Mouse (Mus musculus) gastrocnemius, postnatal 36 days (tissue): ENCODE results near the gene Cdc42ep2. TPM values are rescaled to one million over a fixed set of nuclear protein-coding genes. Genes with fewer than 3 reads are reported as not detected.
A peak's percentile ranks its signal among the peaks of the same experiment; 100 is the strongest.

Source experiments
- DNase-seq, 2 experiments: peaks; one replicate each; pipeline ENCODE4 v3.0.0; 2022
- intact Hi-C: fragments of 180-260 bp; cut with DNase I; formaldehyde crosslinking; loops from one replicate; pipeline ENCODE4 v1.15.1; 2025
- total RNA-seq, 2 experiments: library from RNA; stranded (reverse); gene quantifications; 2 replicates each; pipeline ENCODE4 v1.2.3; 2021

Gene Cdc42ep2
- total RNA-seq, 2 experiments from 2014 or later, result 10.1 to 12.4 TPM

- no peak for DNase-seq
- intact Hi-C loops, result no loop called here
Observed at GRCm38 (mm10) chr19:5944145-5944544, 19.5 kb upstream of the Cdc42ep2 start.

GRCm38 (mm10) chr19:5943404-5943803 lies 18.8 kb upstream of the Cdc42ep2 start:
- intact Hi-C loops, result loop anchor here (2.0 kb wide), 1 partner anchor 19 kb away; the partner anchor contains the start of gene Cdc42ep2
- no peak for DNase-seq

GRCm38 (mm10) chr19:5942581-5942980 lies 18.0 kb upstream of the Cdc42ep2 start:
- intact Hi-C loops, result loop anchor here (2.0 kb wide), 1 partner anchor 18 kb away; the partner anchor contains the start of gene Cdc42ep2
- DNase-seq, result no peak

GRCm38 (mm10) chr19:5940656-5941055 lies 16.0 kb upstream of the Cdc42ep2 start:
- intact Hi-C loops, result no loop called here

GRCm38 (mm10) chr19:5940173-5940572 lies 15.6 kb upstream of the Cdc42ep2 start:
- intact Hi-C loops, result no loop called here
- peak; percentile 86 to 88 for DNase-seq

More at GRCm38 (mm10) chr19:5940656-5941055, 16.0 kb upstream of the Cdc42ep2 start:
- DNase-seq, result no peak

- no peak for DNase-seq
- intact Hi-C loops, result no loop called here
Observed at GRCm38 (mm10) chr19:5939715-5940114, 15.1 kb upstream of the Cdc42ep2 start.

- no peak for DNase-seq
- intact Hi-C loops, result no loop called here
Observed at GRCm38 (mm10) chr19:5938516-5938915, 13.9 kb upstream of the Cdc42ep2 start.

GRCm38 (mm10) chr19:5937836-5938406 lies 13.3 kb upstream of the Cdc42ep2 start:
- DNase-seq, result no peak
- intact Hi-C loops, result no loop called here

- no peak for DNase-seq
- intact Hi-C loops, result no loop called here
Observed at GRCm38 (mm10) chr19:5937095-5937835, 12.6 kb upstream of the Cdc42ep2 start.

- intact Hi-C loops, result no loop called here
- DNase-seq, result no peak
Observed at GRCm38 (mm10) chr19:5935691-5936090, 11.1 kb upstream of the Cdc42ep2 start.

GRCm38 (mm10) chr19:5935266-5935665 lies 10.7 kb upstream of the Cdc42ep2 start:
- intact Hi-C loops, result no loop called here
- peak in 1 of 2 experiments; percentile 38 for DNase-seq

- DNase-seq, result peak in 1 of 2 experiments; percentile 54
- intact Hi-C loops, result no loop called here
Observed at GRCm38 (mm10) chr19:5929634-5930596, 5.3 kb upstream of the Cdc42ep2 start.

GRCm38 (mm10) chr19:5928546-5928945 lies 3.9 kb upstream of the Cdc42ep2 start:
- no peak for DNase-seq
- intact Hi-C loops, result no loop called here

- intact Hi-C loops, result no loop called here
- DNase-seq, result no peak
Observed at GRCm38 (mm10) chr19:5928104-5928503, 3.5 kb upstream of the Cdc42ep2 start.

GRCm38 (mm10) chr19:5927532-5927931 lies 2.9 kb upstream of the Cdc42ep2 start:
- intact Hi-C loops, result no loop called here
- no peak for DNase-seq

GRCm38 (mm10) chr19:5927026-5927425 lies 2.4 kb upstream of the Cdc42ep2 start:
- DNase-seq, result no peak
- intact Hi-C loops, result no loop called here

GRCm38 (mm10) chr19:5925311-5925855 lies 767 bp upstream of the Cdc42ep2 start:
- intact Hi-C loops, result loop anchor here (2.0 kb wide), 1 partner anchor 17 kb away; no protein-coding TSS in a partner anchor
- DNase-seq, result no peak

GRCm38 (mm10) chr19:5923990-5924712 lies 465 bp downstream of the Cdc42ep2 start:
- DNase-seq, result peak; percentile 91 to 93
- intact Hi-C loops, result loop anchor here (1.0 to 5.0 kb wide), 3 partner anchors 19 to 93 kb away; partner anchors contain the start of gene Capn1

GRCm38 (mm10) chr19:5922963-5923362 lies 1.7 kb downstream of the Cdc42ep2 start:
- no peak for DNase-seq
- intact Hi-C loops, result loop anchor here (5.0 kb wide), 1 partner anchor 94 kb away; the partner anchor contains the start of gene Capn1
